Mouse (Mus musculus): Measurements from ENCODE around the gene Cpne1. TPM values are rescaled to one million over a fixed set of nuclear protein-coding genes. Genes with fewer than 3 reads are reported as not detected.

The Cpne1 gene
- total and polyA plus RNA-seq, 2 experiments, result 18.3 to 32.3 TPM

GRCm38 (mm10) chr2:156087391-156088110 is 24.2 kb downstream of the Cpne1 start:
- Histone ChIP-seq H3K9ac (ENCODE audit: low read depth, low read length) (no peak overlapping the region), H3K4me3 (ENCODE audit: insufficient read depth, low read depth, low read length) (no peak overlapping the region), H3K79me2 (ENCODE audit: control insufficient read depth, insufficient read depth, low read length) (peaks cover 26% of the 10 kb centered on the region), H3K36me3 (ENCODE audit: control insufficient read depth, insufficient read depth, low read length) (no peaks in the 10 kb centered on the region), H3K27me3 (ENCODE audit: control insufficient read depth, insufficient read depth, low read length) (no peaks in the 10 kb centered on the region), H3K27ac (replicated peaks; ENCODE audit: insufficient read depth, low read depth, low read length) (no peak overlapping the region), H3K4me1 (ENCODE audit: control insufficient read depth, insufficient read depth, low read length) (peaks cover 8% of the 10 kb centered on the region)
- 87% methylated on average over 7 of the region's 7 CpGs for WGBS
- TF ChIP-seq POLR2A (IDR thresholded peaks at IDR 0.05; ENCODE audit: extremely low read depth, insufficient read depth, low read length), result no peak
- TF ChIP-seq CTCF (IDR thresholded peaks at IDR 0.05; ENCODE audit: low read depth, low read length), result no peak
- no peak for DNase-seq (ENCODE audit: extremely low read depth, low read depth, low spot score)

- peaks cover 4% of the 10 kb centered on the region for H3K4me1 ChIP-seq (ENCODE audit: control insufficient read depth, insufficient read depth, low read length)
- WGBS, result 90% methylated on average over 3 of the region's 3 CpGs
- DNase-seq (ENCODE audit: extremely low read depth, low read depth, low spot score), result no peak
- TF ChIP-seq POLR2A (IDR thresholded peaks at IDR 0.05; ENCODE audit: extremely low read depth, insufficient read depth, low read length) (no peak), CTCF (IDR thresholded peaks at IDR 0.05; ENCODE audit: low read depth, low read length) (no peak)
- H3K4me3 ChIP-seq (ENCODE audit: insufficient read depth, low read depth, low read length), result no peak overlapping the region
- no peaks in the 10 kb centered on the region for H3K27me3 ChIP-seq (ENCODE audit: control insufficient read depth, insufficient read depth, low read length)
- peaks cover 18% of the 10 kb centered on the region for H3K79me2 ChIP-seq (ENCODE audit: control insufficient read depth, insufficient read depth, low read length)
- H3K9ac ChIP-seq (ENCODE audit: low read depth, low read length), result no peak overlapping the region
- no peak overlapping the region for H3K27ac ChIP-seq (replicated peaks; ENCODE audit: insufficient read depth, low read depth, low read length)
- H3K36me3 ChIP-seq (ENCODE audit: control insufficient read depth, insufficient read depth, low read length), result no peaks in the 10 kb centered on the region
Observed at GRCm38 (mm10) chr2:156084541-156084940, 27.2 kb downstream of the Cpne1 start.

GRCm38 (mm10) chr2:156080391-156080790 is 31.4 kb downstream of the Cpne1 start:
- H3K36me3 ChIP-seq (ENCODE audit: control insufficient read depth, insufficient read depth, low read length), result peaks cover 21% of the 10 kb centered on the region
- no peak for TF ChIP-seq POLR2A (IDR thresholded peaks at IDR 0.05; ENCODE audit: extremely low read depth, insufficient read depth, low read length)
- no peak for TF ChIP-seq CTCF (IDR thresholded peaks at IDR 0.05; ENCODE audit: low read depth, low read length)
- no peak overlapping the region for H3K27ac ChIP-seq (replicated peaks; ENCODE audit: insufficient read depth, low read depth, low read length)
- no peak overlapping the region for H3K4me3 ChIP-seq (ENCODE audit: insufficient read depth, low read depth, low read length)
- no peaks in the 10 kb centered on the region for H3K27me3 ChIP-seq (ENCODE audit: control insufficient read depth, insufficient read depth, low read length)
- H3K4me1 ChIP-seq (ENCODE audit: control insufficient read depth, insufficient read depth, low read length), result peaks cover 4% of the 10 kb centered on the region
- WGBS, result 91% methylated on average over 7 of the region's 7 CpGs
- peaks cover 5% of the 10 kb centered on the region; the same call in 1 of the 2 replicates for H3K79me2 ChIP-seq (ENCODE audit: control insufficient read depth, insufficient read depth, low read length)
- no peak overlapping the region for H3K9ac ChIP-seq (ENCODE audit: low read depth, low read length)
- no peak for DNase-seq (ENCODE audit: extremely low read depth, low read depth, low spot score)

GRCm38 (mm10) chr2:156079674-156080073 is 32.1 kb downstream of the Cpne1 start:
- Histone ChIP-seq H3K79me2 (ENCODE audit: control insufficient read depth, insufficient read depth, low read length) (0 out of 2 replicates have a peak, but pooled peaks cover 2% of the 10 kb centered on the region), H3K4me3 (ENCODE audit: insufficient read depth, low read depth, low read length) (no peak overlapping the region), H3K36me3 (ENCODE audit: control insufficient read depth, insufficient read depth, low read length) (peaks cover 27% of the 10 kb centered on the region), H3K27ac (replicated peaks; ENCODE audit: insufficient read depth, low read depth, low read length) (no peak overlapping the region), H3K4me1 (ENCODE audit: control insufficient read depth, insufficient read depth, low read length) (peaks cover 4% of the 10 kb centered on the region), H3K9ac (ENCODE audit: low read depth, low read length) (no peak overlapping the region), H3K27me3 (ENCODE audit: control insufficient read depth, insufficient read depth, low read length) (no peaks in the 10 kb centered on the region)
- WGBS, result 47% methylated on average over 4 of the region's 4 CpGs
- no peak for TF ChIP-seq POLR2A (IDR thresholded peaks at IDR 0.05; ENCODE audit: extremely low read depth, insufficient read depth, low read length)
- TF ChIP-seq CTCF (IDR thresholded peaks at IDR 0.05; ENCODE audit: low read depth, low read length), result no peak
- DNase-seq (ENCODE audit: extremely low read depth, low read depth, low spot score), result no peak

GRCm38 (mm10) chr2:156079183-156079560 is 32.6 kb downstream of the Cpne1 start:
- H3K27me3 ChIP-seq (ENCODE audit: control insufficient read depth, insufficient read depth, low read length), result no peaks in the 10 kb centered on the region
- no peaks in the 10 kb centered on the region for H3K79me2 ChIP-seq (ENCODE audit: control insufficient read depth, insufficient read depth, low read length)
- peaks cover 29% of the 10 kb centered on the region for H3K36me3 ChIP-seq (ENCODE audit: control insufficient read depth, insufficient read depth, low read length)
- 74% methylated on average over 8 of the region's 8 CpGs for WGBS
- H3K4me1 ChIP-seq (ENCODE audit: control insufficient read depth, insufficient read depth, low read length), result 0 out of 2 replicates have a peak, but pooled peaks cover under 1% of the 10 kb centered on the region
- no peak overlapping the region for H3K9ac ChIP-seq (ENCODE audit: low read depth, low read length)
- H3K4me3 ChIP-seq (ENCODE audit: insufficient read depth, low read depth, low read length), result no peak overlapping the region
- TF ChIP-seq CTCF (IDR thresholded peaks at IDR 0.05; ENCODE audit: low read depth, low read length), result no peak
- no peak for TF ChIP-seq POLR2A (IDR thresholded peaks at IDR 0.05; ENCODE audit: extremely low read depth, insufficient read depth, low read length)
- no peak overlapping the region for H3K27ac ChIP-seq (replicated peaks; ENCODE audit: insufficient read depth, low read depth, low read length)
- DNase-seq (ENCODE audit: extremely low read depth, low read depth, low spot score), result no peak
